Mouse (Mus musculus) urinary bladder, adult 18-20 months (tissue): ENCODE results near the gene Camk2d.

Experiments used
- DNase-seq, 2 experiments: peaks; one replicate each; pipeline ENCODE4 v3.0.0; 2022; ENCODE audit warnings: low spot score in 2 of 2, mixed read lengths in 2 of 2

The Camk2d gene

DNA sequence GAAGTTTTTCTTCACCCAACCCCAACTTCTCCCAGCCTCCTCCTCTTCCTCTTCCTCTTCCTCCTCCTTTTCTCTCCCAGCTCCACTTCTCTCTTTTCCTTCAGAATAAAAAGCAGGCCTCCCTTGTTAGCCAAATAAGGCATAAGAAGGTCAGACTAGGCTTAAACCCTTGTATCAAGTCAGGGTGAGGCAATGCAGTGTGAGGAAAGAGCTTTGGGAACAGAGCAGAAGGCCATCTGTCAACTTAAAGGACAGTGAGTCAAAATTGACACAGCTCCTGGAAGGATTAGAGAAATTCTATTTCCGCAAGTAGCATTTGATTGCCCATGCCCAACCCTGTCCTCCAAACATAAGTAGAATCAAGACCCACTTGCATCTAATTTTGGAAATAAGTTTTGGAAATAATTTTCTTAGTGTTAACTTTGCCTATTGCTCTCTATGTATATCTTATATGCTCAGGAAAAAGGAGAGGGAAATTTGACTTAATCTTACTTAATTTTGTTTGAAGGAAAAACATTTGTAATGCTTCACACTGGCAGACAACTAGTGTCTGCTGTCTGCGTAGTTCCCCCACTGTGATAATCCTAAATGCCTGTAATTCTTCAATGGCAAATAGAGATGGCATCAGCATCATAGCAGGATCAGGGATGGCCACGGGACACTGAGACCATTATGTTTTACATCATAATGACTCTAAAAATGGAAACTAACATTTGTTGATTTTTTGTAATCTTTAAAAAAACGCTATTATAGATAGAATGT is 16.8 kb downstream of the Camk2d start:
- no peak for DNase-seq

- DNase-seq = no peak
These were observed 17.5 kb downstream of the Camk2d start for GRCm38 (mm10) chr3:126613510-126614128.

- DNase-seq = no peak
These were observed 19.2 kb downstream of the Camk2d start for GRCm38 (mm10) chr3:126615306-126615705.

DNA sequence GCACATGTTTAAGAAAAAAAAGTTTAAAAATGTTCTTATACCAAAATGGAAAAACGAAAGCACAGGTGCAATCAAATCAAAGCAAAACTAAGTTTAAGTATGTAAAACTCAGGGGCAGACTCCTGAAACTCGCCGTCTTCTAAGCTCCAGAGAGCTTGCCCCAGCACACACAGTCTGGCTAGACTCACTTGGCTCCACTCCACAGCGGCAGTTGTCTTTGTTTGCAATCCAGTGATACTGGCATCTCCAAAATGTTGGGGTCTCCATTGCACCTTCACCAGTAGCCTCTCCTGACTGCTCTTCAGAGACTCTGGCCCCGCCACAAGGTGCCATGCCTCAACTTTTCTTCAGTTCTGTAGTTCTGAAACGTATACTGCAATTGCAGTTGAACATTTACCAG is 24.1 kb downstream of the Camk2d start:
- DNase-seq = no peak

GRCm38 (mm10) chr3:126622509-126622908 is 26.4 kb downstream of the Camk2d start:
- DNase-seq = no peak

- no peak for DNase-seq
These were observed 29.1 kb downstream of the Camk2d start for GRCm38 (mm10) chr3:126624994-126625763.

DNA sequence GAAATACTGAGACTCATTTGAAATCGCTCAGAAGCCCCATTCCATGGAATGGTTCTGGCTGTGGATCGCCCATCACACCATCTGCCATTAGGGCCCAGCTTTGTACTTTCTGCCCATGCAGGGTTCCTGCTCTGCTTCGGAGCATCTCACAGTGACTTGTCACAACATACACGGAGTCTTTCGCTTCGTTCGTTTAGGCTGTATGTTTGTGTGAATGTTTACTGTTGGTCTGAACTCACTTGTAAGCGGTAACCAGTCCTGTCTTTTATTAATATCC is 29.6 kb downstream of the Camk2d start:
- no peak for DNase-seq

- DNase-seq = no peak
These were observed 31.9 kb downstream of the Camk2d start for GRCm38 (mm10) chr3:126627968-126628367.

DNA sequence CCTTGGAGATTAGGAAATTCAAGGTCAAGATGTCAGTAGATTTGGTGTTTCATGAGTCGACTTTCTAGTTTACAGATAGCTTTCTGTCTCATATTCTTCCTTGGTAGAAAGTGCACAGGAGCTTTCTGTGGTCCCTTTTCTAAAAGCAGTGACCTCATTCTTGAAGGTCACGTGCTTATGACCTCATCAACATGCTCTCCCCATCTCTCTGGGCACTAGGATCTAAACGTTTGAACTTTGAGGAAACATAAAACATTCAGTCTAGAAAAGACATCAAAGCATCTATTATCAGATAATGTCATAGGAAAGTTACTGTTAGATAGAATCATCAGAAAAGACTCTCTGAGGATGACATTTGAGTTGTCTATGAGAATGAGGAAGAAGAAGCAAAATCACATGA is 32.3 kb downstream of the Camk2d start:
- no peak for DNase-seq

- no peak for DNase-seq
These were observed 32.9 kb downstream of the Camk2d start for GRCm38 (mm10) chr3:126629040-126629439.

GRCm38 (mm10) chr3:126630111-126630869 is 34.2 kb downstream of the Camk2d start:
- DNase-seq = no peak

GRCm38 (mm10) chr3:126631583-126631982 is 35.5 kb downstream of the Camk2d start:
- DNase-seq = no peak

DNA sequence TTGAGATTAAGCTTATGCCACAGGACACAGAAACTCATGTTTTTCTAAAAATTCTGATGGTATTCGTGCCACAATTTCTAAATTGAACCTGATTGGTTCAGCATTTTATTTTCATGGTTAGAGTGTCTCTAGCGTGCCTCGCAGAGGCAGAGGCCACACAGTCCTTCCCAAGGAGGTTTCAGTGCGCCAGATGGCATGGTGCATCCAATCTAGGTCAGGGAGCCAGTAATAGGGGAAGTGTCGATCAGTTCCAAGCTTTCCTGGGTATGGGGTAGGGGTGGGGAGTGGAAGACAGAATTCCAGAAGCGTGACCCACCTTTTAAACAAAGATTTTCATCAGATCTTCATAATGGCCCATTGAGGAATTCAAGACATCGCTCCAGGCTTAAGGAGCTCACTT is 36.5 kb downstream of the Camk2d start:
- DNase-seq = no peak

DNA sequence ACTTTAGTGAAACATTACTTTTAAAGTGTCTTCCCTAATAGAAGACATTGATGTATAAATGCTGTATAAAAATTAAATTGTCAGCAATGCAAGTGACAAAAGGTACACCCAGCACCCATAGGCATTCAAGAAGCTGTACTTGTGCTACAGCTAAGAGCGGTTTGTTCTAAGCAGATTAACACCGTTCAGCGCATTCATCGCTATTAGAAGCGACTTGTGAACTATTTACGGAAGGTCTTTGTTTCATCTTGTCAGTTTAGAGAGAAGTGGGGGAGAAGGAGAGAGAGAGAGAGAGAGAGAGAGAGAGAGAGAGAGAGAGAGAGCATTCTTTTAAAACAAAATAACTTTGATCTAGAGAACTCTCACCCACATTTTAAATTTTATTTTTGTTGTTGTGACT is 38.1 kb downstream of the Camk2d start:
- DNase-seq = no peak

GRCm38 (mm10) chr3:126638259-126638658 is 42.2 kb downstream of the Camk2d start:
- no peak for DNase-seq

DNA sequence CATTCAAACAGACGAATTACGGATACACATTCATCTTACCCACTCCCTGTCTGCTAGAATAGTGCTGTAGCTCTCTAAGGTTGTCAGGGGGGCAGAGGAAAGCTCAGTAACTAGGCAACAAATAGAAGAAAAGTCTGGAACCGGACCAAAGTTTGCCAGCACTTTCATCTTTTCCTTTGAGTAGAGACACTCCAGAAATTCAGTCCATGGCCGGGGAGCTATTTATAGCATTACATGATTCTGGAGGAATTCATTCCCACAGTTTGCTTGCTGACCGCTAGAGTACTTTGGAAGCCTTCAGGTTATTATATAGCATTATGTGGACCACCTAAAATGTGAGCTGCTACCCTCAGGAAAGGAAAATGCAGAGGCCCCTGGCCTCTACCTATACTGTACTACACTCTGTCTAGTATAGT is 43.0 kb downstream of the Camk2d start:
- DNase-seq = no peak

GRCm38 (mm10) chr3:126640443-126641251 is 44.5 kb downstream of the Camk2d start:
- DNase-seq = no peak

- no peak for DNase-seq
These were observed 45.3 kb downstream of the Camk2d start for GRCm38 (mm10) chr3:126641451-126641850.

DNA sequence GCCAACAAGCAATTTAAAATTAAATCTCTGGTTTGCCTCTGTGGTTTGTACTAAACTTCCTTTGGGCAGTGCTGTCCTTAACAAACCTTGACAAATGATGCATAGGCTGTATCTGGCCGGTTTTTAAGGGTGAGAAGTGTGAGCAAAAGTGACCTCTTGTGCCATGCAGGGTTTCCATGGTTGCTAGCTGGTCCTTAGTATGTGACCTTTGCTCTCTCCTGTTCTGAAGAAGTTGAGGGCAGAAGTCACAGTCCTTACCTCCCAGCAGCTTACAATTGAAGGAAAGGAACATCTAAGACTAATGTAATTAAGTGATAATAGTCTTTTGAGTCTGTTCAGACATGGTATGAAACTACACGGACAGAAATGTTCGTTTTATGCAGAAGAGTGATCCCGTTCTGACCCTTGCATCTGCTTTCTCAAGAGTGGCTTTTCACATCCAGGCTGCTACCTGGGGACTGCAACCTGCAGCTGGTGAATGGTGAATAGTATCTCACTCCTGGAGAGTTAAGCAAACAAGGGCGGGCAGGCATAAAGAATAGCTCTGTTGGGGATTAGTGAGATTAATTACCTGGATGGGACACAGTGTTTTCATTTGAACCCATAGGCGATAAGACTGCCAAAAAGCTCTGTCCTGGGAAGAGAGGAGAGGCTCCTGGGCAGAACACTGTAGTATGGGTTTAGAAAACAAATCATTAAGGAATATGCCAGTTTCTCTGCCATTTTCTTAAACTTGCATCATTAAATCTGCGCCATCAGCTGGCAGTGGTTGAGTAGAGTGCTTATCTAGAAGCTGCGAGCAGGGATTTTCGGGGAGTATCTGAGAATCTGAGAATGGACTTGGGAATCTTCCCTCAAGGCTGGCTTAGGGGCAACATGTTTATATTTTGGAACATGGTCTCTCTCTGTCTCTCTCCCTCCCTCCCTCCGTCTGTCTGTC is 47.2 kb downstream of the Camk2d start:
- DNase-seq = no peak

GRCm38 (mm10) chr3:126650332-126650731 is 54.2 kb downstream of the Camk2d start:
- no peak for DNase-seq
